Mouse (Mus musculus): ENCODE measurements at regions not wholly inside any gene's neighbourhood (a gene's known extent, or its start where the extent isn't known, plus 50 kb on each side); places are given as distances from the start of the nearest gene placed in this dataset.

- no peaks in the 10 kb centered on the region for H3K9me3 ChIP-seq (ENCODE audit: control insufficient read depth, low read depth, low read length)
- no peaks in the 10 kb centered on the region for H3K27me3 ChIP-seq (ENCODE audit: control insufficient read depth, insufficient read depth, low read length)
- no peaks in the 10 kb centered on the region for H3K36me3 ChIP-seq (ENCODE audit: control insufficient read depth, insufficient read depth, low read length)
- no peak overlapping the region for H3K4me3 ChIP-seq (ENCODE audit: low read depth, low read length)
- no peak overlapping the region for H3K27ac ChIP-seq (ENCODE audit: low read length)
- ATAC-seq (ENCODE audit: insufficient number of reproducible peaks, insufficient read depth, low FRiP score, low read depth), result no peak
- no peak overlapping the region for H3K4me2 ChIP-seq (replicated peaks; ENCODE audit: low read depth, low read length)
- WGBS, result 67% methylated on average over 3 of the region's 3 CpGs
- H3K9ac ChIP-seq (replicated peaks; ENCODE audit: low read depth, low read length), result no peak overlapping the region
- no peaks in the 10 kb centered on the region for H3K4me1 ChIP-seq (ENCODE audit: control insufficient read depth, insufficient read depth, low read length)
Measured at GRCm38 (mm10) chr1:165086131-165086530, 74.4 kb downstream of the Tbx19 start.

GRCm38 (mm10) chr1:165084753-165085152 is 75.8 kb downstream of the Tbx19 start:
- no peak overlapping the region for H3K4me3 ChIP-seq (ENCODE audit: low read depth, low read length)
- H3K27me3 ChIP-seq (ENCODE audit: control insufficient read depth, insufficient read depth, low read length), result no peaks in the 10 kb centered on the region
- H3K4me1 ChIP-seq (ENCODE audit: control insufficient read depth, insufficient read depth, low read length), result no peaks in the 10 kb centered on the region
- H3K27ac ChIP-seq (ENCODE audit: low read length), result no peak overlapping the region
- H3K9ac ChIP-seq (replicated peaks; ENCODE audit: low read depth, low read length), result no peak overlapping the region
- no peak for ATAC-seq (ENCODE audit: insufficient number of reproducible peaks, insufficient read depth, low FRiP score, low read depth)
- no peak overlapping the region for H3K4me2 ChIP-seq (replicated peaks; ENCODE audit: low read depth, low read length)
- 85% methylated on average over 9 of the region's 9 CpGs for WGBS
- H3K9me3 ChIP-seq (ENCODE audit: control insufficient read depth, low read depth, low read length), result no peaks in the 10 kb centered on the region
- no peaks in the 10 kb centered on the region for H3K36me3 ChIP-seq (ENCODE audit: control insufficient read depth, insufficient read depth, low read length)

GRCm38 (mm10) chr1:165084179-165084578 is 76.4 kb downstream of the Tbx19 start:
- ATAC-seq (ENCODE audit: insufficient number of reproducible peaks, insufficient read depth, low FRiP score, low read depth), result no peak
- H3K4me3 ChIP-seq (ENCODE audit: low read depth, low read length), result no peak overlapping the region

GRCm38 (mm10) chr1:165080351-165080750 is 80.2 kb downstream of the Tbx19 start:
- no peak overlapping the region for H3K4me2 ChIP-seq (replicated peaks; ENCODE audit: low read depth, low read length)
- no peak for ATAC-seq (ENCODE audit: insufficient number of reproducible peaks, insufficient read depth, low FRiP score, low read depth)
- no peaks in the 10 kb centered on the region for H3K36me3 ChIP-seq (ENCODE audit: control insufficient read depth, insufficient read depth, low read length)
- H3K4me1 ChIP-seq (ENCODE audit: control insufficient read depth, insufficient read depth, low read length), result no peaks in the 10 kb centered on the region
- no peaks in the 10 kb centered on the region for H3K27me3 ChIP-seq (ENCODE audit: control insufficient read depth, insufficient read depth, low read length)
- H3K9me3 ChIP-seq (ENCODE audit: control insufficient read depth, low read depth, low read length), result no peaks in the 10 kb centered on the region
- H3K4me3 ChIP-seq (ENCODE audit: low read depth, low read length), result no peak overlapping the region
- H3K9ac ChIP-seq (replicated peaks; ENCODE audit: low read depth, low read length), result no peak overlapping the region
- no peak overlapping the region for H3K27ac ChIP-seq (ENCODE audit: low read length)
- 91% methylated on average over 9 of the region's 9 CpGs for WGBS

More at GRCm38 (mm10) chr1:165084179-165084578, 76.4 kb downstream of the Tbx19 start:
- H3K36me3 ChIP-seq (ENCODE audit: control insufficient read depth, insufficient read depth, low read length), result no peaks in the 10 kb centered on the region
- H3K27me3 ChIP-seq (ENCODE audit: control insufficient read depth, insufficient read depth, low read length), result no peaks in the 10 kb centered on the region
- no peak overlapping the region for H3K27ac ChIP-seq (ENCODE audit: low read length)
- H3K4me1 ChIP-seq (ENCODE audit: control insufficient read depth, insufficient read depth, low read length), result no peaks in the 10 kb centered on the region
- no peaks in the 10 kb centered on the region for H3K9me3 ChIP-seq (ENCODE audit: control insufficient read depth, low read depth, low read length)
- 65% methylated on average over 6 of the region's 6 CpGs for WGBS
- no peak overlapping the region for H3K9ac ChIP-seq (replicated peaks; ENCODE audit: low read depth, low read length)
- no peak overlapping the region for H3K4me2 ChIP-seq (replicated peaks; ENCODE audit: low read depth, low read length)

GRCm38 (mm10) chr1:165077313-165077712 is 83.3 kb downstream of the Tbx19 start:
- Histone ChIP-seq H3K4me1 (ENCODE audit: control insufficient read depth, insufficient read depth, low read length) (no peaks in the 10 kb centered on the region), H3K4me2 (replicated peaks; ENCODE audit: low read depth, low read length) (no peak overlapping the region), H3K36me3 (ENCODE audit: control insufficient read depth, insufficient read depth, low read length) (no peaks in the 10 kb centered on the region), H3K9ac (replicated peaks; ENCODE audit: low read depth, low read length) (no peak overlapping the region), H3K9me3 (ENCODE audit: control insufficient read depth, low read depth, low read length) (no peaks in the 10 kb centered on the region), H3K27ac (ENCODE audit: low read length) (no peak overlapping the region), H3K4me3 (ENCODE audit: low read depth, low read length) (no peak overlapping the region), H3K27me3 (ENCODE audit: control insufficient read depth, insufficient read depth, low read length) (no peaks in the 10 kb centered on the region)
- 76% methylated on average over 4 of the region's 4 CpGs for WGBS
- no peak for ATAC-seq (ENCODE audit: insufficient number of reproducible peaks, insufficient read depth, low FRiP score, low read depth)

- Histone ChIP-seq H3K36me3 (ENCODE audit: control insufficient read depth, insufficient read depth, low read length) (no peaks in the 10 kb centered on the region), H3K9me3 (ENCODE audit: control insufficient read depth, low read depth, low read length) (no peaks in the 10 kb centered on the region), H3K27me3 (ENCODE audit: control insufficient read depth, insufficient read depth, low read length) (no peaks in the 10 kb centered on the region), H3K4me3 (ENCODE audit: low read depth, low read length) (no peak overlapping the region), H3K4me2 (replicated peaks; ENCODE audit: low read depth, low read length) (no peak overlapping the region), H3K9ac (replicated peaks; ENCODE audit: low read depth, low read length) (no peak overlapping the region), H3K4me1 (ENCODE audit: control insufficient read depth, insufficient read depth, low read length) (no peaks in the 10 kb centered on the region), H3K27ac (ENCODE audit: low read length) (peak overlapping the region; percentile 53; the same call in 1 of the 2 replicates)
- 48% methylated on average over 5 of the region's 5 CpGs for WGBS
- 0 out of 2 replicates have a peak, but pooled peaks have one; percentile 37 for ATAC-seq (ENCODE audit: insufficient number of reproducible peaks, insufficient read depth, low FRiP score, low read depth)
Measured at GRCm38 (mm10) chr1:165075301-165076082, 85.1 kb downstream of the Tbx19 start.

GRCm38 (mm10) chr1:165071831-165072491 is 88.6 kb downstream of the Tbx19 start:
- no peak for ATAC-seq (ENCODE audit: insufficient number of reproducible peaks, insufficient read depth, low FRiP score, low read depth)
- no peak overlapping the region for H3K9ac ChIP-seq (replicated peaks; ENCODE audit: low read depth, low read length)
- H3K27me3 ChIP-seq (ENCODE audit: control insufficient read depth, insufficient read depth, low read length), result no peaks in the 10 kb centered on the region
- H3K9me3 ChIP-seq (ENCODE audit: control insufficient read depth, low read depth, low read length), result no peaks in the 10 kb centered on the region
- H3K4me2 ChIP-seq (replicated peaks; ENCODE audit: low read depth, low read length), result no peak overlapping the region
- no peaks in the 10 kb centered on the region for H3K36me3 ChIP-seq (ENCODE audit: control insufficient read depth, insufficient read depth, low read length)
- H3K4me3 ChIP-seq (ENCODE audit: low read depth, low read length), result no peak overlapping the region
- no peak overlapping the region for H3K27ac ChIP-seq (ENCODE audit: low read length)
- WGBS, result 92% methylated on average over 4 of the region's 4 CpGs
- H3K4me1 ChIP-seq (ENCODE audit: control insufficient read depth, insufficient read depth, low read length), result no peaks in the 10 kb centered on the region

GRCm38 (mm10) chr1:165064981-165065380 is 95.6 kb downstream of the Tbx19 start:
- Histone ChIP-seq H3K4me2 (replicated peaks; ENCODE audit: low read depth, low read length) (no peak overlapping the region), H3K27ac (ENCODE audit: low read length) (no peak overlapping the region), H3K9me3 (ENCODE audit: control insufficient read depth, low read depth, low read length) (no peaks in the 10 kb centered on the region), H3K27me3 (ENCODE audit: control insufficient read depth, insufficient read depth, low read length) (no peaks in the 10 kb centered on the region), H3K4me3 (ENCODE audit: low read depth, low read length) (no peak overlapping the region), H3K36me3 (ENCODE audit: control insufficient read depth, insufficient read depth, low read length) (no peaks in the 10 kb centered on the region), H3K4me1 (ENCODE audit: control insufficient read depth, insufficient read depth, low read length) (no peaks in the 10 kb centered on the region), H3K9ac (replicated peaks; ENCODE audit: low read depth, low read length) (no peak overlapping the region)
- no peak for ATAC-seq (ENCODE audit: insufficient number of reproducible peaks, insufficient read depth, low FRiP score, low read depth)
- WGBS, result 87% methylated on average over 5 of the region's 5 CpGs

Data from stomach, embryonic 14.5 days (tissue).